Mouse (Mus musculus) MN1 (cell line): ENCODE measurements around the gene Tnnt1.
A peak's percentile ranks its signal among the peaks of the same experiment; 100 is the strongest.
"Not testable (repeated sequence)": the region's sequence is repeated elsewhere in the genome, so short reads cannot be mapped to it uniquely, and the experiment has no call there.

Experiments
- DNase-seq: peaks from one replicate; pipeline ENCODE4 v3.0.0-alpha.2; 2016; ENCODE audit warnings: low spot score

The Tnnt1 gene

DNA sequence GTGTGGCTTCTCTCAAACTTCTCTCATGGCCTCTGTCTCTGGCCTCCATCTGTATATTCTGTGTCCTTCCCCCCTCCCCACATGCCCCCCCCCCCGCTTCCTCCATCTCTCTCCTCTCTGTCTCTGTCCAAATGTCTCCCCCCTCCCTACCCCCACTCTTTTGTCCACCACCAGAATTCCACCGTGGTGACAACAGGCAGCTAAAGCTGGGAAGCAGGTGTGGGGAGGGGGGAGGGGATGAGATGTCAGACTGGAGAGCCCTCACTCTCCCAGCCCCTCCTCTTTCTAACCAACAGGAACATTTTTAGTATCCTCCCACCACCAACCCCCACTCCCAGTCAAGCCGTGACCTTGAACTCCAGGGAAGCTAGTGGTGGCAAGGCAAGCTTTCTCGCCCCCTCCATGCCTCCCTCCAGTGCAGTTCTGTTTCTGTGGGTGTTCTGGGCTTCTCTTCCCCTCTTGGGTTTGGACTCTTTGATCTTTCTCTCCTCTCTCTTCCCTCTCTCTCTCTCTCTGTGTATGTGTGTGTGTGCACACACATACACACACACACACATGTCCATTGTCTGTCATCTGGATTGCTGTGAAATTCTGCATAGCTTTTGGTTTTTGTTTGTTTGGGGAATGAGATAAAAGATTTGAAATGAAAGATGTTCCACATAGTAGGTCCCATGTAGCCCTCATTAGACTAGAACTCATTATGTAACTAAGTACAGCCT, at the start of gene Tnnt1:
Gene Tnnt1, minus strand, starts transcription at position 51 of the 719 bp plus-strand sequence.
- no peak for DNase-seq

GRCm38 (mm10) chr7:4562660-4563059, 46.5 kb upstream of the Tnnt1 start:
- no peak for DNase-seq

DNA sequence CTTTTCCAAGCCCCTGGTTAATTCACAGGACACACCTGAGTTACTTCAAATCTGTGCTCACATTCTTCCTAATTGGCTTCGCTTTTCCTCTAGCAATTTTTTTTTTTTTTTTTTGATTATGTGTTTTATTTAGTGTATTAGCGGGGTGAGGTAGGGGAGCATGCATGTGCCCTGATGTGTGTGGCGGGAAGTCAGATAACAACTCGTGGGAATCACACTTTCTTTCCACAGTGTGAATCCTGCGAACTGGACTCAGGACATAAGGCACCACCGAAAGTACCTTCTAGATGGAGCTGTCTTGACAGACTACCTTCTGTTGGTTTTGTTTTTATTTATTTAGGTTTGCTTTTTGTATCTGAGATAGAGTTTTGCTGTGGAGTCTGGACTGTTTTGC, 41.0 kb upstream of the Tnnt1 start:
- no peak for DNase-seq

- DNase-seq, result peak; percentile 81
Measured at GRCm38 (mm10) chr7:4556256-4557166, 40.3 kb upstream of the Tnnt1 start.

DNA sequence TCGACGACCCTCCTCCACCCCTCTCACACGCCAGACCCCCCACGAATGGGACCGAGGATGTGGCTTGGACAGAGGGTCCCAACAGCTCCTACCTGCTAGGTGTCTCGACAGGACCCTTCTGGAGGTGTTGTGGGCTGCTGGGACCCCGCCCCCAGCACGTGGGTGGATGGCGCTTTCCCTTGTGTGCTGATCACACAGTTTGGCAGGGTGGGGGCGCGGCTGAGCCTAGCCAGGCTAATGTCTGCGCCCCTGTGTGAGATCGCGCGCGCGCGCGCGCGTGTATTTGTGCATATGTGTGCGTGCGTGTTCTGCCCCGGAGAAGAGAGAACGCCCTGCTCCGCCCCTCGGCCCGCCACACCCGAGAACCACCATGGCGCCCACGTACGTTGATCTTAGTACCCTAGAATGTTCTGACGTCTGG, 31.0 kb upstream of the Tnnt1 start, which contains the start of gene Syt5:
Gene Syt5, minus strand, starts transcription at position 321 of the 421 bp plus-strand sequence.
- DNase-seq, result no peak

DNA sequence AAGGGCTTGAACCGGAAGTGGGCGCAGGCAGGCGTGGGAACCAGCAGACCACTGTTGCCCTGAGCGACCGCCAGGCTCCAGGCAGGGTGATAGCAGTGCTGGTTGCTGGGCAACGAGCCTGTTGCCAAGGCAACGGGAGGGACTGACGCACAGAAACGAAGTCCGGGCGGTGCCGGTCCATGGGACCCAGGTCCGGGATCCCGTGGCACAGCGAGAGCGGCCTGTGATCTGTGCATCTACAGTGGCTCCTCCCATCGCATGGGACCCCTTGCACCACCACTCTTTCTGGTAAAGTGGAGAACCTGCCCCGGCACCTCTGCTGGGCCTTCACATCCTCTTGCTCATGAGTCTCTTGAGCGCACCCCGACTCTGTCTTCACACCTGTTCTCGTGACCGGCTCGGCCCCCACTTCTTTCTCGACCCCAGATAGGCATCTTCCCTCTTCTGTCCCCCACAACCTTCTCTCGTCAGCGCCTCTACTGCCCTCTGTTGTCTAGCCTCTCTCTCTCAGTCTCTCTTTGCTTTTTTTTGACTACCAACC, 30.5 kb upstream of the Tnnt1 start:
- DNase-seq, result peak; percentile 89

DNA sequence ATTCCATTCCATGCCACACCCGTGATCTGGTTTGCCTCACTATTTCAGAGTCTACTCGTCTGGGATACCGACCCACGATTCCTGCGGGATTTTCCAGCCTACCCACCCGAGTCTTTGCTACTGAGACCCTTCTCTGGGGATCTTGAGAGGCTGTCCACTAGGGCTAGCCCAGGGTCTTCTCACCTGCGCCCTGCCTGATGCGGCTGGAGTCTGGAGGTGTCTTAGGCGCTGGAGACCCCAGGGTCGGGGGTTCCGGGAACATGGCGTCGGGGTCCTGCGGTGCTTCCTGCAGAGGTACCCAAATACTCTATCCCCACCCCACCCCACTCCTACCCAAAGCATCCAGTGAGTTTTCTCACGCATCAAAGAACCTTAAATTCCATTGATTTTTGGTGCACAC, 29.9 kb upstream of the Tnnt1 start:
- no peak for DNase-seq

DNA sequence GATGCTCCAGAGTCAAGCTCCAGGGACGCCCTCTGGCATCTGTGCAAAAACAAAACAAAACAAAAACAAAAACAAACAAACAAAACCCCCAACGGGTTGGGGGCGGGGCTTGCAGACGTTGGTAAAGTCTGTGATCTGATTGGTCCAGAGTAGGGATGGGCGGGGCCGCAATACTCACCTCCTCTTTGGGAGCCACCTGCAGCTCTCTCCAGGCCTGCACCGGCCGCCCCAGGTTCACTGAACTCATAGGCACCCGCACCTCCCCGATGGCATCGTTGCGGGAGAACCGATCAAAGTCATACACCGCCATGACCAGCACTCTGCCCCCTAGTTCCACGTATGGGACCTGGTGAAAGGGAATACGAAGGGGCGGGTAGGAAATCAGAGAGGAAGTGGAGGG, 25.8 kb upstream of the Tnnt1 start:
- DNase-seq, result no peak

GRCm38 (mm10) chr7:4541344-4541743, 25.2 kb upstream of the Tnnt1 start:
- no peak for DNase-seq

DNA sequence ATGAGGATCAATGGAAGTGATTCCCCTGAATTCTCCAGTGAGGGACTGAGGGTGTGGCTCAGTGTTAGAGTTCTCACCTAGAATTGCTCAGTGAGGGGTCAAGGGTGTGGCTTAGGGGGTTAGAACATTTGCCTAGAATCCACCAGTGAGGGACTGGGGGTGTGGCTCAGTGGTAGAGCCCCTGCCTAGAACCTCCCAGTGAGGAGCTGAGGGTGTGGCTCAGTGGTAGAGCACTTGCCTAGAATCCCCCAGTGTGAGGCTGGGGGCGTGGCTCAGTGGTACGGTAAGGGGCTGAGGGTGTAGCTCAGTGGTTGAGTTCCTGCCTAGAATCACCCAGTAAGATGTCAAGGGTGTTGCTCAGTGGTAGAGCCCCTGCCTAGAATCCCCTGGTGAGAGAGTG, 22.8 kb upstream of the Tnnt1 start:
- no peak for DNase-seq

DNA sequence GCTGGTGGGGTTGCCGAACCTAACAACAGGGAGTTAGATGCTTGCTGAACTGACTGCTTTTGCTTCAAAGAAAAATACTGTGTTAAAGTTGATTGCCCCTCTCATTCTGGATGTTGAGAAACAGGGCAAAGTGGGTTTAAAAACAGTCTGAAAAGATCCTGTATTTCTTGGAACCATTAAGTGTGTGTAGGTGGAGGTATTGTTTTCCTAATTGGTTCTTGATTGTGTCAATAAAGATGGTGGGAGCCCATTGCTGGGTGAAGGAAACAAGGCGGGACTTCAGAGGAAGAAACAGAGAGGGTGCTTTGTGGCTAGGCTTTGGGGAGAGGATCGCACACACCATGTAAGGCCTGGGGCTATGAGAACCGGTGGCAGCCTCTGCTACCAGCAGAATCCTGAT, 21.0 kb upstream of the Tnnt1 start:
- DNase-seq, result no peak

GRCm38 (mm10) chr7:4536369-4536768, 20.2 kb upstream of the Tnnt1 start:
- no peak for DNase-seq

GRCm38 (mm10) chr7:4532005-4532729, 16.0 kb upstream of the Tnnt1 start, which contains the start of gene Dnaaf3:
TSS of gene Dnaaf3 (minus strand) at chr7:4532453.
- DNase-seq, result peak; percentile 44

GRCm38 (mm10) chr7:4530166-4530565, 14.0 kb upstream of the Tnnt1 start:
- DNase-seq, result not testable (repeated sequence)

DNA sequence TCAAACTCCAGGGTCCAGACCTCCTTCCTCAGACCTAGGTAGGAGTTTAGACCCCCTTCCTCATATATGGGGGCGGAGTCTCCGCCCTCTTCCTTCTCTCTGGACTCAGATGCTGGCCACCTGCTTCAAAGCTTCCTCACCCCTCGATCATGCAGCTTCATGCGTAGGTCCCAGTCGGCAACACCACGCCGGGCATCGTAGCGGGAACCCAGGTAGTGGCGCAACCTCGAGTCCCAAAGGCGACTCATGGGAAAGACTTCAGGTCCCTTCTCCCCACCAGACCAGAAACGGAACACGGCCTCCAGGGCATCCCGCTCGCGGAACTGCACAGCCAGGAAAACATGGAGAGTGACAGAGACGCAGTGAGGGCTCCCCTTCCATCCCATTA, 11.1 kb upstream of the Tnnt1 start:
- no peak for DNase-seq

- DNase-seq, result peak; percentile 82
Measured at GRCm38 (mm10) chr7:4526341-4527301, 10.4 kb upstream of the Tnnt1 start.

DNA sequence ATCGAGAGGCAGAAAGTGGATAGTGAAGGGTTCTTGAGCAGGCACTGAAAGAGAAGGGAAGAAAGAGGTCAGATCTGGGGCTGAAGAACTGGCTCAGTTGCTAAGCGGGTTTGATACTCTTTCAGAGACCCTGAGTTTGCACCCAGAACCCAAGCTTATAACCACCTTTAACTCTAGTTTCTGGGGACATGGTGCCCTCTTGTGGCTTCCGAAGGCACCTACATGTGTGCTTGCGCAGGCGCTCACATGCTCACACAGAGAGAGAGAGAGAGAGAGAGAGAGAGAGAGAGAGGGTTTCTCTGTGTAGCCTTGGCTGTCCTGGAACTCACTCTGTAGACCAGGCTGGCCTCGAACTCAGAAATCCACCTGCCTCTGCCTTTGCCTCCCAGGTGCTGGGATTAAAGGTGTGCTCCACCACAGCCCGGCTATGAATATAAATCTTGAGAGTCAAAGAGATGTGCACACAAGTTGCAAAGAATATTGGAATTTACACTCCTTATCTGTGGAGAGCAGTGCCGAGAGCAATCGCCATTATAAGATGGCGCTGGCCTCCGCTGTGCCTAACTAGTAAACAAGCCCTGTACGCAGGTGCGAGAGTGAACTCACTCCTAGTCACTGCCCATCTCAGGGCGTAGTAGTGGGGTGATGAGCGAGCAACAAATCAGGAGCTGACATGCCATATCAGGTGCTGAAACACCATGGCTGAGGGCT, 8.2 kb upstream of the Tnnt1 start, which contains the start of gene Tnni3:
Gene Tnni3, minus strand, starts transcription at position 18 of the 711 bp plus-strand sequence.
- DNase-seq, result peak; percentile 59

- no peak for DNase-seq
Measured at GRCm38 (mm10) chr7:4523205-4524130, 7.3 kb upstream of the Tnnt1 start.

DNA sequence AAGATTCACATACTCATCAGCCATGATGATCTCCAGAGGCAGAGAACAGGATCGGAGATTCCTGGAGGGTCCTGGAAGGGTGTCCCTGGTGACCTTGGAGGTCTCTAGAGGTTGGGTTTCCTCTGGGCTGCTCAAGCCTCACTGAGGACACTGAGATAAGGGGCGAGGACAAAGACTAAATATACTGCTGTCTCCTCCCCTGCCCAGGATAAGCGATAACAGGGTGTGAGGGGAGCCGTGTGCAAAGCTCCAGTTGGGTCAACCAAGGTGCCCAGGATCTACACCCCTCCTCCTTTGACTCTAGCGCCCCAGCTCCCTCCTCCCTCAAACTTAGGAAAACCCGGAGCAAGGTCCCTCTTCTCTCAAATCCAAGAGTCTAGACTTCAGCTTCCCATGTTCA, 6.1 kb upstream of the Tnnt1 start:
- no peak for DNase-seq
